Mouse (Mus musculus) left cerebral cortex, adult 9 months (tissue): ENCODE results near the gene Flad1.
A peak's percentile ranks its signal among the peaks of the same experiment; 100 is the strongest.
"Not testable (repeated sequence)": the region's sequence is repeated elsewhere in the genome, so short reads cannot be mapped to it uniquely, and the experiment has no call there.

ENCODE experiments used
- DNase-seq, 2 experiments: peaks; one replicate each; pipeline ENCODE4 v3.0.0; 2022; ENCODE audit warnings: low spot score in 2 of 2

Gene Flad1

DNA sequence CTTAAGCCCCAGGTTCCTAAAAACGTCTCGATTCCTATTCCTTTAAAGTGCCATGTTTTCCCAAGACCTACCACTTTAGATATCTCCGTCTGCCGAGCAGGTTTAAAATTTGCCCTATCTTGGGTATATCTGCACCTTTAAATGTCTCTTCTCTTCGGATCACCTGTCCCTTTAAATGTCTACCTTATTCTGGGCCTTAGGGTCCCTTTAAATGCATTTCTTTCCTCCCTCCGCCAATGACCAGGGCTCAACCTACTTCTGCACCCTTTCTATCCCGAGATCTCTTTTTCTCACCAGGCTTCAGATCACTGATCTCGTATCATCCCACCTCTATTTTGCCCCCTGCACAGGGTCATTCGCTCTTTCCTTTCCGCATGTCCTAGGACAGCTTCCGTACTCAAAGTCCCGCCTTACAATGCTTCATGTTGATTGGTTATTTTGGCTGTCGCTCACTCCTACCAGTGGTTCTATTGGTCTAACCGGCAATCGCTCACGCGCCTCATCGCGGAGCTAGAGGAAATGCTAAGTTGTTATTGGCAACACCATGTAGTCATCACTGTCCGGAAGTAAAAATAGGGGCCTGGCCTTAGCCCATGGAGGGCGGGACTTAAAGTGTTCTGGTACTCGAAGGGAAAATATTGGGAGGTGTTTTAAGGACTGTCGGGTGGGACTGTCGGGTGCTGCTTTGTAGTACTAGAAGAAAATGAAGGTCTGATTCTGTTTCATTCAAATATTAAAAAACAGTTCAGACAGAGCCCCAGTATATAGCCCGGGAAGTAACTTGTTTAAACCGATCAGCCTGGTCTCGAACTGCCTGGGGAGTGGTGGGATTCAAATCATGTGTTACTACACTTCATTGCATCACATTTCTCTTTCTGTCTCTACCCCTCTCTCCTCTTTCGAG is at the start of gene Flad1:
TSS of gene Flad1 (minus strand) at position 381 of the 904 bp plus-strand sequence.
- peak; percentile 99 to 100 for DNase-seq

DNA sequence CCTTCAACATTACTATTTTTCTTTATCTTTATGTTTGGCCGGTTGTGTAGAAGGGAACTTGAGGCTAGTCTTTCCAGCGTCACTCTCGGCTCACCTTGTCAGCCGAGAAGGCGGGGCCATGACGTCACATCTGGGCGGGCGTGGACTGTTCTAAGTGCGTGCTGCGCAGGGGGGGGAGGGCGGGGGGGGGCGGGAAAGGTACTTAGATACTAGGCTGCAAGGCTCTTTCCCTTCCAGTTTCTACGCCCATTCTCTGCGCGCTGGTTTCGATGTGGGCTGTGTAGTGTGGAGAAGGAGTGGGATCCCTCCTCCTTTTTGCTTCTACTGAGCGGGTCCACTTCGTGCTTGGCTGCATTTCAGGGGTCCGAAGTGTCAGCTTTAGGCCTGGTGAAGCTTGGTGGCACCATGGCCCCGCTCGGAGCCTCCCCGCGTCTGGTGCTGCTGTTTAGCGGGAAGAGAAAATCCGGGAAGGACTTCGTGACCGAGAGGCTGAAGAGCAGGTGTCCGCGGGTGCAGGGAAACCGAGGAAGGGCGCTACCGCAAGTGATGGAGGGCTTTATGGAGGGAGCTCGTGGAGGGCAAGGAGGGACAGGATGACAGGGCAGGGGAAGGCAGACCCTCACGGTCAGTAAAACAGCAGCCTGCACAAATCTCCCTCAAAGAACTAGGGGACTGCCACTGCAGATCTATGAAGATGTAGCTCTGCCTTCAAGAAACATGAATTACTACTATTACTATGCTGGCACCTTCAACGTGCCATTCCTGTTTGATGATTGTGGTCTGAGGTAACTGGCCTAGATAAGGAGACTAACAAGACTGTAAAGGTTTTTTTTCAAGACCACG is 47.5 kb upstream of the Flad1 start:
- peak; percentile 64 to 91 for DNase-seq

GRCm38 (mm10) chr3:89458372-89458964 is 46.8 kb upstream of the Flad1 start:
- DNase-seq = no peak

DNA sequence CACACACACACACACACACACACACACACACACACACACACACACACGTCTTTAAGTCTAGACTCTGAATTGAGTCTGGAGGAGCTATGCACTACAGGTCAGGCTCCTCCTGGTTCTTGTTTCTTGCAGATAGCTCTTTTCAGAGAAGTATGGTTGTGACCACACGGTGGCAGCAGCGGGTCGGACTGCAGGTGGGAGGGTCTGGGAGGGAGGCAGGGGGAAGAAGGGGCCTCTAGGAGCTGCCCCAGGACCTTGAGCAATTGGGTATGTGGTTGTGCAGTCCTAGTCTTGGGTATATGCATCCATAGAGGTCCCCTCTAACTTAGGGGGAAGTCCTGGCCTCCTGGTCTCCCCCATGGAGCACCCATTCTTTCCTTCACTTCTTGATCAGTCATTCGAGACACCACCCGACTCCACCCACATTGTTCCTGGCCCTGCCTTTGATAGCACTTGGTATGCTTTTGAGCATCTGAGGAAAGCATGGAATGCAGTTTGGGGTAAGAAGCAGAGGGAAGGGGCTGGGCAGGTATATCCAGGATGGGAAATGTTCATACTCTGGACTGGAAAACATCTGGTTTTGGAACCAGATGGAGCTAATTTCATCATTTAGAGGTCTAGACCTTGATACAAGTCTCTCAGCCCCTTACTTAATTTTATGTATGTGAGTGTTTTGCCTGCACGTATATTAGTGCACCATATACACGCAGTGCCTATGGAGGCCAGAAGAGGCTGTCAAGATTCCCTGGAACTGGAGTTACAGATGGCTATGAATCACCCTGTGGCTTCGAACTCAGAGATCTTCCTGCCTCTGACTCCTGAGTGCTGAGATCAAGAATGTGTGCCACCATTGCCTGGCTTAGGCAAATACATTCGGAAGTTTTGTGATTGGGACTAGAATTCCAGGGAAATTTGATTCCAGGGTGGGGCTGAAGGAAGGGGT is 45.3 kb upstream of the Flad1 start:
- peak in 1 of 2 experiments; percentile 63 for DNase-seq

GRCm38 (mm10) chr3:89455786-89456285 is 44.2 kb upstream of the Flad1 start:
- no peak for DNase-seq

- DNase-seq = no peak
Measured at GRCm38 (mm10) chr3:89454401-89455177, 42.9 kb upstream of the Flad1 start, which contains the start of gene Pmvk. Gene Pmvk (plus strand): TSS chr3:89454541.

GRCm38 (mm10) chr3:89451916-89452315 is 40.2 kb upstream of the Flad1 start:
- no peak for DNase-seq

- DNase-seq = peak in 1 of 2 experiments; percentile 79
Measured at GRCm38 (mm10) chr3:89449541-89449940, 37.9 kb upstream of the Flad1 start.

GRCm38 (mm10) chr3:89448720-89449537 is 37.3 kb upstream of the Flad1 start:
- no peak for DNase-seq

DNA sequence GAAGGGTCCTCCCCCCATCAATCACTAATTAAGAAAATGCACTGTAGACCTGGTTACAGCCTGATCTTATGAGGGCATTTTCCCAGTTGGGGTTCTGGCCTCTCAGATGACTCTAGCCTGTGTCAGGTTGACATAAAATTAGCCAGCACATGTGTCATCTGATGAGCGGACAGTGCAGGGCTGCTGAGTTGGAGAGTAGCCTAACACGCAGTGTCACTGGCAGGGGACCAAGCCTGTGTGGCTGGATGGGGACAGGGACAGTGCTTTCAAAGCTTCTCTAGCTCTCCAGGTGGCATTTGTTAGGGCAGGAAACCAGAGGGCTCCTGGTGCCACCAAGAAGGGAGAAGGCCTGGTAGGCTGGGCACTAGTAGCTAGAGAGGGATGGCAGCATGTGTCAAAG is 29.0 kb upstream of the Flad1 start:
- no peak for DNase-seq

- no peak for DNase-seq
Measured at GRCm38 (mm10) chr3:89437269-89437668, 25.6 kb upstream of the Flad1 start.

DNA sequence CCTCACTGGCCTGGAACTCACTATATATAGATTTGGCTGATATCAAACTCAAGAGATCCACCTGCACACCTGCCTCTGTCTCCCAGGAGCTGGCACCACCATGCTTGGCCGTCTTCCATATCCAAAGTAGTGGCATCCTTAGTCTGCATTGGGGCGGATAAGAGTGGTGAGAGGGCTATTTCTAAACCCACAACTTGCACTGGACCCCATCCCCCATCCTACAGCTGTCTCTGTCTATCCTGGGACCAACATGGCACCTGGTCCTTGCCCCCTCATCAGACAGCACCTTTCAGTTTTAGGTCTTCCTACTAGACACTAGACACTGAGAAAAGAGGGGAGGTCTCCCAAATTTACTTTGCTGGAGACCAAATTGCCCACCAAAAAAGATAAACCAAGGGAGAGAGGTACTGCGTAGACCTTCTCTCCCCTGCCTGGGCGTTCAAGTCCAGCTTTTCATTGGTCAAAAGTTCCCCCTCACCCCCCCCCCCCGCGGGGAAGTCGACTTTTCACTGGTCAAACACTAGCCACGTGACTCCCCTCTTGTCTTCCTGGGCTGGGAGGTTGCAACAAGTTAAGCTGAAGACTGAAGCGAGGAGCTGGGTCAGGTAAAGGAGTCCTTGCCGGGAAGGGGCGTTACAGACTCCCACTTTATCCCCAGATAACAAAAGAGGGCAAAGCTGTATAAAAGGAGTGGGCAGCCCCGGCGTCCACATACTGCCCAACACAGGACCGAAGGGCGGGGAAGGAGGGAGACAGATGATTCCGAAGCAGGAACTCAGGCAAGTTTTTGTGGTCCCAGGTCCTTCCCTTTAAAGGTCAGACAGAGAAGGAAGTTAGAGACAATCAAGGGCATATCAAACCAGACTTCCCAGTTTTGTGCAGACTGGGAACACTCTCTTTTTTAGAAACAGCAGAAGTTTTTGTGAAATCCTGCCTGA is 24.8 kb upstream of the Flad1 start, which contains the start of gene Pbxip1:
TSS of gene Pbxip1 (plus strand) at position 531 of the 938 bp plus-strand sequence.
- no peak for DNase-seq

DNA sequence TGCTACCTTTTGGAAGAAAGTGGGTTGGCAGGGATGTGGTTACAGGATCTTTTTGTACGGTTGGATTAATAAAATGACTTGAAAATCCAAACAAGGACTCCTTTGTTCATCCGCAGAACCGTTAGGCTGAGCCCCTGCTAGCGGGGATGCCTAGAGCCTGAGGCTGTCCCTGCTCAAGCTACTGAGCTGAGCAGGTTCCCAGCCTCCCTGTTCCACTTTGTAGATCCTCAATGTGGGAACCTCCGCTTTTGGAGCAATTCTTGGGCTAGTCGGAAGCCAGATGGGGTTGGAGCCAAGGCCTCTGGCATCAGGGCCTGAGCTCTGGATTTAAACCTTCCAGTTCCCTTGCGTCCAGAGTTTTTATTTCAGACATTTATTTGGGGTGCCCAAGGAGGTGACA is 23.4 kb upstream of the Flad1 start:
- no peak for DNase-seq

DNA sequence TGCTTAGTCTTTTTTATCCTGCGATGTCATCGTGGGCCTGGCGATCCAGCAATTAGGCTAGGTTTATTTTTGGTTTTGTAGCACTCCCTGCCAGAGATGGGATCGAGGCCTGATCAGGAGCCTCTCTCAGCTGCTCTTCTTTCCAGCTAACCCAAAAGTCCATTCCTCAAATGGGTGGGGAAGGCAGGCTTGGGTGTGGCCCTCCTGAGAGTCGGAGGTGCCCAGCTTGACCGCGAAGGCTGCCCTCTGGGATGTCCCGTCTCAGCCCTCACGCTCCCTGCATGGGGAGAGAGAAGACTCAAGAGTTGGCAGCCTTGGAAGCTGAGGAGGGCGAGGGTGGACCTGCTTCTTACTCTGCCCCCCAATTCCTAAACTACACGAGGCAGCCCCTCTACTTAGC is 22.9 kb upstream of the Flad1 start:
- DNase-seq = no peak

DNA sequence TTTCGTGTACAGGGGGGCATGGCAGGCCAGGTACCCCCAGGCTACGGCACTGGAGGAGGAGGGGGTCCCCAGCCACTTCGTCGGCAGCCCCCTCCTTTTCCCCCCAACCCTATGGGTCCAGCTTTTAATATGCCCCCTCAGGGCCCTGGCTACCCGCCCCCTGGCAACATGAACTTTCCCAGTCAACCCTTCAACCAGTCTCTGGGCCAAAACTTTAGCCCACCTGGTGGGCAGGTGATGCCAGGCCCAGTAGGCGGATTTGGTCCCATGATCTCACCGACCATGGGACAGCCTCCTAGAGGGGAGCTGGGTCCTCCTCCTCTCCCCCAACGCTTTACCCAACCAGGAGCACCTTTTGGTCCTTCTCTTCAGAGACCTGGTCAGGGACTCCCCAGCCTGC is 20.9 kb upstream of the Flad1 start:
- no peak for DNase-seq

GRCm38 (mm10) chr3:89430171-89431159 is 18.8 kb upstream of the Flad1 start, which contains the start of gene Pygo2:
Gene Pygo2 (plus strand): TSS chr3:89430214.
- peak; percentile 92 to 96 for DNase-seq

DNA sequence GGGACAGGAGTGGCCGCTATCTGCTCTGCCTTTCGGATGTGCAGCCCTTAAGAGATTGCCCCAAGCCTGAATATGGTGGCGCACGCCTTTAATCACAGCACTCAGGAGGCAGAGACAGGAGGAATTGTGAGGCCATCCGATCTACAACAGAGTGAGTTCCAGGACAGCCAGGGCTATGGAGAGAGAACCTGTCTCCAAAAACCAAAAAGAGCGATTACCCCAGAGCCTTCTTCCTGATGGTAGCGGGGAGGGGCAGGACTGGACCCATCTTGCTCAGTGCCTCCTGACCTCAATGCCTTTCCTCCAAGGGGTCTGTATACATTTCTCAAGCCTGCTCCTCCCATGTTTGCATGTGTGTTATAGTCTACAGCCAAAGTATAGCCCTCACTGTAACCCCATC is 17.4 kb upstream of the Flad1 start:
- not testable (repeated sequence) for DNase-seq
